Mouse (Mus musculus): ENCODE measurements around the gene Nme1.

Nme1 gene

DNA sequence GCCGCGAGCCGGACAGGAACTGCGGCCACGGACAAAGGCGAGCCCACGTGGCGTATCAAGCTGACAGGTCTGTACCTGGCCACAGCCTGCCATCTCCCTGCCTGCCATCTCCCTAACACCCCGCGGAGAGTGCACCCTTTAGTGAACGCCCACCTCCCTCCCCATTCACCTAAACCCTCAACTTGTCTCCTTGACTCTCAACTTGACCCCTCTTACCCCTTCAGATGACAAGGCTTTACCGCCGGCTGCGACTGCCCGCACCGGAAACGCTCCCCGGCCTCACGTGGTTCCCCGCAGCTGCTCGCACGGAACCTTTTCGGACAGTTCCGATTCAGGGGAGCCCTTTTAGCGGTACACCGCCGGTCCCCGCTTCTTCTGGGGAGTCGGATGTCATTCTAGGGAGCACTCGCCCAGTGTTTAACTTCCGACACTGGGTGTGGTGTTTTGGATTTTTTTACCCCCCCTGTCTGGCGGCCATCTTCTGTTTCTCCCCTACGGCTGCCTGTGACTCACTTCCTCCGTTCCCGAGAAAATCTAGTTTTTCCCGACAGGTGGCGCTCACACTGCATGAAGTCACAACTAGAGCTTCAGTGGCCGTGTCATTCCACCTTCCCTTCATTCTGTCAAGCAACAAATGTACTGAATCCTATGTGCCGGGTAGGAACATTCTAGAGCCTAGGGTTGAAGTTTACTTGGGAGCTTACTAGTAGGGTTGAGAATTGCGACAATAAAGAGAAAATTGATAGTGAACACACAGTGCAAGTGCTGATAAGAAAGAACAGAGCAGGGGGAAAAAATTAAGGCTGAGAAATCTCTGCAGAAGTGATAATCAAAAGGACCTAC is at the start of gene Nme1, which contains the start of gene Gm20390:
Nme1 (minus strand) TSS at position 517 of the 843 bp plus-strand sequence.
Gm20390 (minus strand) TSS at position 289 of the 843 bp plus-strand sequence.
- DNase-seq (ENCODE audit: low spot score in 2 of 2): peak; percentile 94 to 96

DNA sequence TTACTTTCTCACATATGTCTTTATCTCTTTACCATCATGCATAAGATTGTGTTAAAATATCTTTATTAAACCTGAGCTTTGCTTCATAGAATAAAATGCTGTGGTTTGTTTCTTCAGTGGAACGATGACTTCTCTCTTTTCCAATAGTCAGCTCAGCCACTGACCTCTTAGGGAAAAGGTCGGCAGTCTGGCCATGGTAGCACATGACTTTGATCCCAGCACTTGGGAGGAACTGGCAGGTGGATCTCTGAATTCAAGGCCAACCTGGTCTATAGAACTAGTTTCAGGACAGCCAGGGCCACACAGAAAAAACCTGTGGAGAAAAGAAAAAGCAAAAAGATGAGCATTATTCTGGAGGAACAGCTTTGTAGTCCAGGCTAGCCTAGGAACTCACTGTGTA is 35.0 kb upstream of the Nme1 start:
- no peak for DNase-seq (ENCODE audit: low spot score in 2 of 2)

DNA sequence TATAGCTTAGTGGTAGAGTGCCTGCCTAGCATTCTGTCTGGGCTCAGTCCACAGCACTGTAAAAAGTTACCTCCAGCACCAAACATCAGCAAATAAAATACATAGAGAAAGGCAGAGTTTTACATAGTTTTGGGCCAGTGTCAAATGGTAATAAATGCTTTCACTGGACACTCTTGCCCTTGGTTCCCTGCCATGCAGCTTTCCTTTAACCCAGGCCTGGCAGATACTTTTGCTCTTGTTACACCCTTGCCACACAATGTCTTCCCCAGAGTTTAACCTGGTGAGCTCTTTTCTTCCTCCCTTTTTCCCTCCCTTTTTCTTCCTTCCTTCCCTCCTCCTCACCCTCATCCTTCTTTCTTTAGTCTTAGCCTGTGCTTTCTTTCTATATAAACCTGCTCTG is 31.0 kb upstream of the Nme1 start:
- DNase-seq (ENCODE audit: low spot score in 2 of 2): no peak

DNA sequence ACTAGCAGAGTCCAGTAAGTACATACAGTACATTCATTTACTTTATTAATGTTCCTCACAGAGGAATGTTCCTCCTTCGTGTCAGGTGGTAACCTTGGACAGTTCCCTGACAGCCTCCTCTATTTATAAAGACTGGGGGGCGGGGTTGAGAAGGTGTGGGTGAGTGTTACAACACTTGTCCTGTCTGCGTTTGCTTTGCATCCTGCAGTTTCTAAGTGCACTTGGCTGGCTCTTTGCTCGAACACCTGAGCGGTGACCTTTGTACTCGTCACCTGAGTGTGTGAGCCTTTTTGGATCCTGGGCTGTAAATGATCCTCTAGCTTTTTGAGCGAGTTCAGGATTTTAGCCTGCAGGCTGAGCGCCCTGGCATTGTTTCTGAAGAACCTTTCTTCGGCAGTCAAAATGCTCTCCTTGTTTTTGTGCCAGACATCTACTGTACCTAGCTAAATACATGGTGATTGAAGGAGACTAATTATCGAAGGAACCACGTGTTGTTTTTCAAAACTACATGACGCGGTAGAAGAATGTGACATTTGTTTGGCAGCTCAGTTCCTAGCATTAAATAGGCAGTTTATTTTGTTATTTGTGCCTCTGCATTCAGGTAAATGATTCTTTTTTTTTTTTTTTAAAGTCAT is 28.9 kb upstream of the Nme1 start:
- no peak for DNase-seq (ENCODE audit: low spot score in 2 of 2)

DNA sequence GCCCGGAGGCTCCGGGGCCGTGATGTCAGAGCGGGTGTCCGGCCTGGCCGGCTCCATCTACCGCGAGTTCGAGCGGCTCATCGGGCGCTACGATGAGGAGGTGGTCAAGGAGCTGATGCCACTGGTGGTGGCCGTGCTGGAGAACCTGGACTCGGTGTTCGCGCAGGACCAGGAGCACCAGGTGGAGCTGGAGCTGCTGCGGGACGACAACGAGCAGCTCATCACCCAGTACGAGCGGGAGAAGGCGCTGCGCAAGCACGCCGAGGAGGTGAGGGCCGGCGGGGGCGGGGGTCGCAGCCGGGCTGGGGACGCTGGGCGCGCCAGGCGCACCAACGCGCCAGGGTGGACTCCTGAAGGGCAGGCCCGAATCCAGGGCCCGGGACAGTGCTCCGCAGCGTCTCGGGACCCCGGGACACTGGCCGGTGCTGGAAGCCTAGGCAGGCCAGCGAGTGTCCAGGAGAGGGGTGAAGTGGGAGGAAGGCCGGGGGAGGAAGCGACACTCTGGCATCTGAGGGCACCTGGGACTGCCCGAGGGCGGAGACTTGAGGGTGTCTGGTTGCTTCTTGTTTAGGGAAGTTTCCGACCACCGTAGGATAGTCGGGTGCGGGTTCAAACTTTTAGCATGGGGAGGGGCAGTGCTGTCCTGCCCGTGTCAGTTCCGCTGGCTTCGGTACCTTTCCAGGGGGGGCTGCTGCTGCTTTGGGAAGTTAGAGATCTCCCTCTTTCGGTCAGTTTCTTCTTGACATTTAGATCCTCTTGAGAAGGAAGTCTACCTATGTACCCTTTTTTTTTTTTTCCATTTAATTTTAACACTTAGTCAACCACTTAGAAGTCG is 28.2 kb upstream of the Nme1 start:
- DNase-seq (ENCODE audit: low spot score in 2 of 2): no peak

DNA sequence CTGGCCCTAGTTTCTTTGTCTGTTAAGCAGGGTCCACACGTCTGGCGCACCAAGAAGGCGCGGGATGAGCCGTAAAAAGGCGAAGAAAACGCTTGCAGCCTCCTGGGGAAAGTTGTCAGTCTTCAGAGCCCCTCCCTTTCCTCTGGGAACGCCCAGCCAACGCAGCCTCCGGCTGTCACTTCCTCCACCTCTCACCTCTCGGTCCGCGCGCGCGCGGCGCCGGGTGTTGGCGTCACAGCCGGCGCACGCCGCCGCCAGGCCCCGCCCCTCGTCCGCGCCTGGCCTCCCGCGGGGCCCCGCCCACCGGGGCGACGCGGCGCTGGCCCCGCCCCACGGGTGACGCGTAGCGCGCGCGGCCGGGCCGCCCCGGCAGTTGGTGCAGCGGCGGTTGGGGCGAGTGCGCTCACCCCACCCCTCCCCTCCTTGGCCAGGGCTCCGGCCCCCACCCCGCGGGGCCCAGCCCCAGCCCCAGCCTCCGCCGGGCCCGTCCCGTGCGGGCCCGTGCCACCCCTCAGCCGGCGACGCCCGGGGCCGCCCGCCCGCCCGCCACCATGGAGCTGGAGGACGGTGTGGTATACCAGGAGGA is 27.5 kb upstream of the Nme1 start, which contains the start of gene Spag9:
Spag9 (plus strand) TSS at position 372 of the 586 bp plus-strand sequence.
- DNase-seq (ENCODE audit: low spot score in 2 of 2): peak; percentile 94 to 95

DNA sequence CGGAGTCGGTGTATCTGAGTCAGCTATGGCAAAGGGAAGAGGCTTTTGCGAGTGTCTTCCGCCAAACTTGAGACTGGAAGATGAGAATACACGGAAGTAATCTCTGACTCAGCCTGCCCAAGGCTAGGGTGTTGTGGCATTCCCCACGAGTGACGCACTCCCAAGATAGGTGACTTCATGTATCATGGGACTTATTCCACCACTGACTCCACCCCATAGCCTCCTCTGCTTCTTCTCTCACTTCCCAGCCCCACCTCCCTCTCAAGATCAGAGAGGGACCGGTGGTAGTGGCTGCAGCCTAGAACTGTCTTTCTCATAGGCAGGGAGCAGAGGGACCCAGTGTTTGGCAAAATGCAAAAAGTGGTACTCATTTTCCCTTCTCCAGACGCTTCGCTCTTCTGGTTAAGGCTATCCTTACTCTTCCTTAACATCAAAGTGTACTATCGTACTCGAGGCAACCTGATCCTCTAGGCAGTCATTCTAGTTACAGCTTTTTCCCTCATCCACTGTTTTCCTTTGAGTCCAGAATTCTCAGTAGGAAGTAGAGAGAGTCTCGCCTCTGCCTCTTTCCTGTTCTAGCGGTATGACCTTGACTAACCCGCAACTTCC is 26.9 kb upstream of the Nme1 start:
- peak; percentile 78 to 80 for DNase-seq (ENCODE audit: low spot score in 2 of 2)

DNA sequence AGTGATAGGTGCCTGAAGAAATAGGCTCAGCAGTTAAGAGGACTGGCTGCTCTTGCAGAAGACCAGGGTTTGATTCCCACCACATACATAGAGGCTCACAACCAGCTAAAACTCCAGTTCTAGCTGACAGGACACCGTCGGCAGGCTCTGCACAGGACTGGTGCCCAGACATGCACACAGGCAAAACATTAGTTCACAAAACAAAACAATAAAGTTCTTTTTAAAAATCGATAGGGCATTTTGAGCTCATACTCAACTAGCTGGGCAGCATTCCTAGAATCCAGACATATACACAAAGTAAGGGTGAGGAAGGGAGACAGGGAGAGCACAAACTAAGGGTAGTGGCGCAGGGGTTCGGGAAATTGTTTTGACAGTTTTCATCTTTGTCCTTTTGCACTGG is 26.2 kb upstream of the Nme1 start:
- DNase-seq (ENCODE audit: low spot score in 2 of 2): no peak

DNA sequence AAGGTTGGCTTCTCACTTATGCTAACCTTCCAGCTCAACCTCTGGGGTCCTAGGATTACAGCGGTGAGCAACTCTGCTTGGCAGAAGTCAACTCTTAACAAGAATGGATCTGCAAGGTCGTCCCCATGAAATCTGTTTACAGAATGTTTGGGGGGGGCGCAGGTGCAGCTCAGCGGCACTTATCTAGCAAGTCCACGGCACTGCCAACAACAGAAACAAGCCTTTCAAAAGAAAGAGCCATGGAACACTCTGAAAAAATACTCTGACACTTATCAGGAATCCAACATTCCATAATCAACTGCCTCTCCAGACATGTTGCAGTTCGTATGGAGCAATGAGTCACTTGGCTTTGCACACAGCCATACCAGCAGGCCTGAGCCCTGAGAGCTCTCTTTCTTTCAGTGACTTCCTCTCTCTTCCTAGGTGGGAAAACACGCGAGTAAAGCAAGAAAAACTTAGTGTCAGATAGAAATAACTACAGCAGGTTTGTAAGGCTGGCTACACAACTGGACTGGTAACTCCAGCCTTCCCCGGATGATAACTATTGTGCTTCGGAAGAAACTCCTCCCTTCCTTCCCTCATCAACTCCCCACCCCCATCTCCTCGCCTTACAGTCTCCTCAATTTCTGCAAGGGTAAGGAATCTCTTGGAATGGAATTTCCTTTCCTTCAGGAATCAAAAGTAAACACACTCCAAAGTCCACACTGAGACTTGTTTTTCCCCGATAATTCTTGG is 20.2 kb upstream of the Nme1 start:
- DNase-seq (ENCODE audit: low spot score in 2 of 2): no peak

DNA sequence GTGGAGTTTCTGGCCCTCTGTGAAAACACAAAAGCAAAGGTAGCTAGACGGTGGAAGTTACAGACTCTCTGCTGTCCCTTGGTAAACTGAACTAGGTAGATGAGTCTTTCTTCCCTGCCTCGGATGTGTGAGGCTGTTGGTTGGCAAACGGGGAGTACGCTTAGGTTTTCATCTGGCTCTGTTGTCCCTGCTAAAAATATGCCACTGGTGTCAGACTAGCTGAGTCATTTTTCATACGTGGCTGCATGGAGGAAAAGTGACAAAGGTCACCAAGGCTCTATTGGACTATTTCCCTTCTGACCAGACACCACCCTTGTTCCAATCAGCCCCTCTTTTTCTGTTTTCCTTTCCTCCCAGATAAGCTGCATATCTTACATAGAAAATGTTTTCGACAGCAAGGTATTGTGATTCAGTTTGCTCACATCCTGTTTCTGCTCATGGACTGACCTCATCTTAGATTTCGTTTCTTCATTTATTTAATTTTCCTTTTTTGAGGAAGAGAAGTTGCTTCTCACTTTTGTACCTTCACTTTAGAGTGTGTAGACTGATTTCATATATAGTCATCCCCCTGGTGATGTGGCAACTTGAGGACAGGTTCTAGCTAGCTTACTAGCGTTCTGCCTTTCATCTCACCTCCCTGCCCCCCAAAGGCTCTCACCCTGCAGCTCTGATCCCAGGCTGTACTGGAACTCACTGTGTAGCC is 19.5 kb upstream of the Nme1 start:
- no peak for DNase-seq (ENCODE audit: low spot score in 2 of 2)

DNA sequence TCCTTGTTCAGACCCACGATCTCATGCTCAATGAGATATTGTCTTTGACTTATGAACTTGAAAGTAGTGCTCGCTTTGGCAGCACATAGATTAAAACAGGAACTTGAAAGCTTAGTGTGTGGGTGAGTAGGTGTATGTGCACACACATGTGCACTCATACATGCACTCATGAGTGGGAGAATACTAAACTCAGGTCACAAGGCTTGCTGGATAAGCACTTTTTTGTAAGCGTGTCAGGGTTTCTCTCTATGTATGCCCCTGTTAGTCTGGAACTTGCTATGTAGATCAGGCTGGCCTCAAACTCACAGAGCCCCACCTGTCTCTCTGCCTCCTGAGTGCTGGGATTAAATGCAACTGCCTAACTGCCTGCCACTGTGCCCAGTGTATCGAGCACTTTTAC is 18.7 kb upstream of the Nme1 start:
- DNase-seq (ENCODE audit: low spot score in 2 of 2): no peak

DNA sequence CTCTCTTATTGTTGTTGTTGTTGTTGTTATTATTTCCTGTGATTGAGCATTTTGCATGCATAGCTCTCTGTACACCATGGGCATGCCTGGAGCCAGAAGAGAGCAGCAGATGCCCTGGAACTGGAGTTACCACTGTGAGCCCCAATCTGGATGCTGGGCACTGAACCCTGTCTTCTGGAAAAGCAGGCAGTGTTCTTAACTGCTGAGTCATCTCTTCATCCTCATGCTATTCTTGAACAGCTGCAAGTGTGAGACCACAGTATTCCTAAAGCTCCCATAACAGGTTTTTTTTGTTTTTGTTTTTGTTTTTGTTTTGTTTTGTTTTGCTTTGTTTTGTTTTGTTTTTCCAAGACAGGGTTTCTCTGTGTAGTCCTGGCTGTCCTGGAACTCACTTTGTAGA is 18.0 kb upstream of the Nme1 start:
- DNase-seq (ENCODE audit: low spot score in 2 of 2): no peak

DNA sequence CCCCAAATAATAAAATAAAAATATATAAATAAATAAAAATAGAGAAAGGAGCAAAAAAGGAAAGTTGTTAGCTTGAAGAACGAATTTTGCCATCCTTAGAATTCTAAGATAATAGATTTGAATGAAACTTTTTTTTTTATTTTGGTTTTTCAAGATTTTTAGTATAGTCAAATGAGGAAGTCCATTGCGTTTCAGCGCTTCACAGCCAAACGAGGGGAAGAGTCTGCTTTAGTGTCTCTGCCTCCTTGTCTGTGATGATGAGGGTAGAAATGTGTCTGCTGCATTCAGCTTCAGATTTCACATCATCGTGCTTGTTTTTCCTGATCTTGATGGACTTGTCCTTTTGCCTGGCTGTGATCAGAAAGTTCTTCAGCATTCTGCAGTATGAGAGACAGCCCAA is 16.9 kb upstream of the Nme1 start:
- no peak for DNase-seq (ENCODE audit: low spot score in 2 of 2)

DNA sequence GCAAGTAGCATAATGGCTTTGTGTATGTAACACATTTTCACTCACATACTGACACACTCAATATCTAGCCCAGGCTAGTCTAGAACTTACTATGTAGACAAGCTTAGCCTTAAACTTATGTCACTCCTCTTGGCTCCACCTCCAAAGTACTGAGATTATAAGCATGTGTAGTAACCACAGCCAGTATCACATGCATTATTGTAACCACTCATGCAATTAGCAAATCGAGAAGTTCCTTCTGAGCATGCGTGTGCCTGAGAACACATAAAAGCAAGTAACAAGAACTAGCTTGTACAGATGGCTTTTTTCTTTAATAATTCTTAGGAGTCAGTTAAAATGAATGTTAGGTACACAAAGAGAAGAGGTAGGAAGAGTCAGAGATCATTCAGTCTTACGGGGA is 16.3 kb upstream of the Nme1 start:
- no peak for DNase-seq (ENCODE audit: low spot score in 2 of 2)

DNA sequence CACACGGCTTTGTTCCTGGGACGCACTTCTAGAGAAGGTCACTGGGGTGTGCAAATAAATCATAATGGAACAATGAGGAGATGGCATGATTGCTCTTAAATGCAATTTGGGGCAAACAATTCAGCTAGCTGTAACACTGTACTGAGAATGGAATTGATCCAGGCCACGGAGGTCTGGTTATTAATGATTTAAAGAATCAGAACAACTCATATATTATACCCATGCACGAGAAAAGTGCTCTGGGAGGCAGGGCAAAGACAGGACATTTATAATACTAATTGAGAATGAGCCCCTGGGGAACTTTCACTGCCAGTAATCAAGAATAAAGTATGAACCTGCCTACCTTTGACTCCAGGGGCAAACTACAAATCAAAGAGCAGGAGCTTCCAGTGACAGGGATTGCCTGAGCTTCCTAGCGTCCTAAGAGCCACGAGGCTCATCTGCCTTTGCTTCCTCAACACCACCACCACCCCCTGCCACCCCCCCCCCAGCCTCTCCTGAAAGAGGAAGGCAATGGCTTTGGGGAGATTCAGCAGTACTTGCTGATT is 11.3 kb upstream of the Nme1 start:
- no peak for DNase-seq (ENCODE audit: low spot score in 2 of 2)

DNA sequence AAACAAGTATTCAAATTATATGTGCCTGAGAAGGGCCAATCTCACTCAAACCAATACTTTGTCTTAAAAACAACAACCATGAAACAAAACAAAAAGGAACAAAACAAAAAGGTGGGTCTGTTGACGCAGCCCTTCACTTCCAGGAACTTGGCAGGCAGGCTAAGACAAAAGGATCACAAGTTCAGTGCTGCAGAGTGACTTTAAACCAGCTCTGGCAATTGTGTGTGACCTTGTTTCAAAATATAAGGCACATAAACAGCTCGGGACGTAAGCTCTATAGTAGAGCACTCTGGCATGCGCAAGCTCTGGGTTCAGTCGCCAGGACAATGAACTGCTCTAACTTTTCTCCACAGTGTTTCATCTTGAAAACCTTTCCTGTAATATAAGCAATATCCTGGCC is 4.6 kb upstream of the Nme1 start:
- no peak for DNase-seq (ENCODE audit: low spot score in 2 of 2)

DNA sequence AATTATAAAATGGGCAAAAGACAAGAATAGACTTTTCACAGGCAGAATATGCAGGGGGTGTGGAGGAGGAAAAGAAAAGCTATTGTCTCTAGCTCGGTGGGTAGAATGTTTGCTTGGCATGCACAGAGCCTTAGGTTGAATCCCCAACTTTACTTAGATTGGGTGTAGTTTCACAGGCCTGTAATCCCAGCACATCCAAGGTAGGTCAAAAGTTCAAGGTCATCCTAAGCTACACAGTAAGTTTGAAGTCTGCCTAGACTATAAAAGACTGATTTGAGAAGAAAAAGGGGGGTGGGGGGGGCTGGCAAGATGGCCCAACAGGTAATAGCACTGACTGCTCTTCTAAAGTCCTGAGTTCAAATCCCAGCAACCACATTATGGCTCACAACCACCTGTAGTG is 1.5 kb upstream of the Nme1 start:
- DNase-seq (ENCODE audit: low spot score in 2 of 2): no peak

DNA sequence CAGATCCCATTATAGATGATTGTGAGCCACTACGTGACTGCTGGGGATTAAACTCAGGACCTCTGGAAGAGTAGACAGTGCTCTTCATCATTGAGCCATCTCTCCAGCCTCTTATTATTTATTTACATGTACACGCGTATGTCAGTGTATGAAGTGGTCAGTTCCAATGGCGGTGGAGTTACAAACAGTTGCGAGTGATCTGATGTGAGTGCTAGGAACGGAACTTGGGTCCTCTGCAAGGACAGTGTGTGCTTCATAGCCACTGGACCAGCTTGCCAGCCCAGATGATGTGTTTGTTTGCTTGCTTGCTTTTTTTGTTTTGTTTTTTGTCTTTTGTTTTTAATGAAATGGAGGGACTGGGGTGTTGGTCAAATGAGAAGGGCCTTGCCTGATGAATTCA is 850 bp upstream of the Nme1 start:
- DNase-seq (ENCODE audit: low spot score in 2 of 2): no peak

DNA sequence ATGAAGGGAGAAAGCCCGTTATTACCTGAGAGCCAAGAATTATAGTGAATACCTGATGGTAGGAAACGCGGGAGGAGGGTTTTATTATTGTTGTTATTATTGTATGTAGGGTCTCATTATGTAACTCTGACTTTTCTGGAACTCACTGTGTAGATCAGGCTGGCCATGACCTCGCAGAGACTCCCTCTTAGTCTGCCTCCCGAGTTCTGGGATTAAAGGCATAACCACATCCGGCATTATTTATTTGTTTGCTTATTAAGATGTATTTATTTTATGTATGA is 467 bp upstream of the Nme1 start:
- no peak for DNase-seq (ENCODE audit: low spot score in 2 of 2)

DNA sequence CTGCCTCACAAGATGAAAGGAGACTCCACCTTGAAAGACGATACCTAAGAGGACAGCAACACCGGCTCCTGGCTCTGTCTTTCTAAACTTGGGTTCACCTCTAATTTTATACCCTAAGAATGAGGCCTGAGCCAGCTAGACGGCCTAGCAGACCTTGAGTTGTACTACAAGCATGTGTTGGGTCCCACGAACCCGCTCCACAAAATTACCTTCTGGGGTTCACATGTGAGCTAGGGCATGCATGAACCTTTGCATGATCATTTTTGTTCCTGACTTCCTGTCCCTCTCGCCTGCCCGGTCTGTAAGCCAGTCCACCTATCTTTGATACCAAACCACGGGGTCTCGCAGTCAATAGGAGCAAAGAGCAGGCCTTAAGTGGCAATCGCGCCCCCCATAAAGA is 940 bp downstream of the Nme1 start:
- no peak for DNase-seq (ENCODE audit: low spot score in 2 of 2)

All from urinary bladder, postnatal 4 days (tissue).